In genomic region chr19:4012432-4013022, GRCm38 (mm10) we compare ENCODE assay signal across 8 mouse cellular contexts. TPM values are rescaled to one million over a fixed set of nuclear protein-coding genes. Genes with fewer than 3 reads are reported as not detected.
DNase-seq lines count a peak whose midpoint lies in the region; ATAC-seq and TF ChIP-seq lines count a peak whose summit lies in the region.

Ndufv1 (minus strand) TSS chr19:4012806.

- WGBS in cerebellum, adult 2 months = under 1% methylated on average over 45 of the region's 45 CpGs
- 2% methylated on average over 45 of the region's 45 CpGs for WGBS in forebrain, postnatal 0 days
- under 1% methylated on average over 45 of the region's 45 CpGs for WGBS in lung, embryonic 15.5 days

- H3K4me1 ChIP-seq in MEL (ENCODE audit: control insufficient read depth in 1 of 2, insufficient read depth in 2 of 2, low read length in 2 of 2) = peaks cover 0 to 7% of the 10 kb centered on the region in 2 experiments; a peak in 2 of 4 replicates
- peaks cover 8% of the 10 kb centered on the region; the same call in 1 of the 2 replicates for H3K4me1 ChIP-seq in cerebellum, adult 2 months (ENCODE audit: control insufficient read depth, insufficient read depth, low read length)
- peaks cover 6% of the 10 kb centered on the region for H3K4me1 ChIP-seq in forebrain, postnatal 0 days (ENCODE audit: insufficient read depth)
- H3K4me1 ChIP-seq in lung, embryonic 15.5 days = peaks cover 11% of the 10 kb centered on the region

- peak within 1 kb of the TSS; percentile 78 for H3K9ac ChIP-seq in MEL (ENCODE audit: control insufficient read depth, low read depth, low read length, poor library complexity, severe bottlenecking)
- H3K9ac ChIP-seq in forebrain, postnatal 0 days = peak within 1 kb of the TSS; percentile 82
- peak within 1 kb of the TSS; percentile 57 for H3K9ac ChIP-seq in lung, embryonic 15.5 days

- H3K79me2 ChIP-seq in MEL (ENCODE audit: control insufficient read depth, insufficient read depth, low read length, poor library complexity) = peaks cover 10% of the 10 kb centered on the region

- peak; percentile 99 for DNase-seq in MEL (ENCODE audit: low read depth, low spot score)
- DNase-seq in cerebellum, adult 2 months = peak; percentile 97 to 99
- peak; percentile 98 for DNase-seq in forebrain, postnatal 0 days
- DNase-seq in heart, postnatal 4 days = peak; percentile 96
- DNase-seq in layer of hippocampus, adult 8-10 months (ENCODE audit: low spot score in 2 of 2) = peak; percentile 99
- peak; percentile 98 for DNase-seq in ovary, adult 18-20 months (ENCODE audit: low spot score)
- peak; percentile 99 for DNase-seq in thymus, postnatal 0 days (ENCODE audit: low spot score)

- H3K27me3 ChIP-seq in MEL (ENCODE audit: control insufficient read depth in 1 of 2, insufficient read depth in 2 of 2, low read length in 2 of 2) = no peaks in the 10 kb centered on the region
- no peaks in the 10 kb centered on the region for H3K27me3 ChIP-seq in cerebellum, adult 2 months (ENCODE audit: control insufficient read depth, insufficient read depth, low read length)
- no peaks in the 10 kb centered on the region for H3K27me3 ChIP-seq in forebrain, postnatal 0 days (ENCODE audit: insufficient read depth, low read length)
- no peaks in the 10 kb centered on the region for H3K27me3 ChIP-seq in lung, embryonic 15.5 days

- no peaks in the 10 kb centered on the region for H3K9me3 ChIP-seq in MEL (replicated peaks; ENCODE audit: insufficient read depth, low read length)
- no peaks in the 10 kb centered on the region for H3K9me3 ChIP-seq in forebrain, postnatal 0 days (ENCODE audit: low read length)
- H3K9me3 ChIP-seq in lung, embryonic 15.5 days = no peaks in the 10 kb centered on the region

- peak; percentile 70 to 91 (median 73) for TF ChIP-seq CTCF in MEL (IDR thresholded peaks at IDR 0.05 in 2 of 3, conservative IDR thresholded peaks at IDR 0.05 in 1 of 3; ENCODE audit: control insufficient read depth in 1 of 3, insufficient read depth in 1 of 3, low read depth in 2 of 3, low read length in 3 of 3, poor library complexity in 1 of 3, severe bottlenecking in 1 of 3)
- peak; percentile 83 for TF ChIP-seq CTCF in cerebellum, adult 2 months (IDR thresholded peaks at IDR 0.05; ENCODE audit: borderline replicate concordance, insufficient read depth, low read depth, low read length)
- peak; percentile 91 for TF ChIP-seq CTCF in forebrain, postnatal 0 days (IDR thresholded peaks at IDR 0.05; ENCODE audit: low read depth)

- H3K36me3 ChIP-seq in MEL (ENCODE audit: control insufficient read depth in 1 of 2, insufficient read depth in 2 of 2, low read length in 2 of 2) = peaks cover 0 to 8% of the 10 kb centered on the region in 2 experiments; a peak in 2 of 4 replicates
- H3K36me3 ChIP-seq in forebrain, postnatal 0 days (ENCODE audit: insufficient read depth) = peaks cover 22% of the 10 kb centered on the region
- H3K36me3 ChIP-seq in lung, embryonic 15.5 days = peaks cover 28% of the 10 kb centered on the region

- H3K4me3 ChIP-seq in MEL (ENCODE audit: control insufficient read depth in 1 of 2, insufficient read depth in 1 of 2, low read depth in 2 of 2, low read length in 2 of 2) = peak within 1 kb of the TSS; percentile 77 to 88
- H3K4me3 ChIP-seq in cerebellum, adult 2 months (replicated peaks; ENCODE audit: insufficient read depth, low read depth, low read length) = peak within 1 kb of the TSS; percentile 74
- peak within 1 kb of the TSS; percentile 77 for H3K4me3 ChIP-seq in forebrain, postnatal 0 days (ENCODE audit: low read depth, low read length)
- H3K4me3 ChIP-seq in lung, embryonic 15.5 days = peak within 1 kb of the TSS; percentile 62

- peak; percentile 99 for ATAC-seq in forebrain, postnatal 0 days
- ATAC-seq in lung, embryonic 15.5 days (ENCODE audit: borderline replicate concordance, extremely low read depth, low FRiP score, low TSS enrichment) = peak; percentile 99

- peak within 1 kb of the TSS; percentile 49 for H3K27ac ChIP-seq in MEL (ENCODE audit: control insufficient read depth, low read depth, low read length)
- peak within 1 kb of the TSS; percentile 67 for H3K27ac ChIP-seq in cerebellum, adult 2 months (ENCODE audit: insufficient read depth, low read length)
- H3K27ac ChIP-seq in forebrain, postnatal 0 days (ENCODE audit: low read depth, low read length) = peak within 1 kb of the TSS; percentile 72
- H3K27ac ChIP-seq in lung, embryonic 15.5 days = peak within 1 kb of the TSS; percentile 21; the same call in 1 of the 2 replicates

- no peak for TF ChIP-seq EP300 in MEL (IDR thresholded peaks at IDR 0.05; ENCODE audit: low read depth in 1 of 2, low read length in 2 of 2)

- peak within 1 kb of the TSS; percentile 68 for H3K4me2 ChIP-seq in forebrain, postnatal 0 days (ENCODE audit: low read depth)
- H3K4me2 ChIP-seq in lung, embryonic 15.5 days = peak within 1 kb of the TSS; percentile 65

- peak; percentile 56 for TF ChIP-seq RAD21 in MEL (IDR thresholded peaks at IDR 0.05; ENCODE audit: low read depth, low read length)

- TF ChIP-seq POLR2A in MEL (IDR thresholded peaks at IDR 0.05; ENCODE audit: control insufficient read depth in 1 of 2, insufficient read depth in 1 of 2, low read depth in 1 of 2, low read length in 2 of 2, poor library complexity in 1 of 2) = peak; percentile 74 to 92
- TF ChIP-seq POLR2A in cerebellum, adult 2 months (IDR thresholded peaks at IDR 0.05; ENCODE audit: borderline replicate concordance, insufficient read depth, low read length) = peak; percentile 95

TF ChIP-seq in MEL, 35 proteins besides CTCF, POLR2A, EP300 and RAD21 (continues in another document):
- peak; percentile 62; the same call in 1 of the 2 replicates for TF ChIP-seq E2F4 (IDR thresholded peaks at IDR 0.05; ENCODE audit: borderline replicate concordance, low read depth, low read length)
- TF ChIP-seq MAFK (IDR thresholded peaks at IDR 0.05; ENCODE audit: borderline replicate concordance, low read depth, low read length) = no peak
- peak; percentile 21; the same call in 1 of the 2 replicates for TF ChIP-seq MAZ (IDR thresholded peaks at IDR 0.05; ENCODE audit: low read depth, low read length)
- peak; percentile 97 for TF ChIP-seq HCFC1 (IDR thresholded peaks at IDR 0.05; ENCODE audit: low read depth, low read length)
- no peak for TF ChIP-seq MEF2A (IDR thresholded peaks at IDR 0.05; ENCODE audit: extremely low read depth, insufficient replicate concordance, low read depth, low read length, poor library complexity, severe bottlenecking)
- TF ChIP-seq POLR2AphosphoS5 (IDR thresholded peaks at IDR 0.05; ENCODE audit: borderline replicate concordance, low read depth, low read length) = no peak
- peak; percentile 84 for TF ChIP-seq NELFE (IDR thresholded peaks at IDR 0.05; ENCODE audit: low read depth, low read length)
- TF ChIP-seq ZMIZ1 (IDR thresholded peaks at IDR 0.05; ENCODE audit: low read depth, low read length) = no peak; the same call in 1 of the 2 replicates
- TF ChIP-seq USF2 (IDR thresholded peaks at IDR 0.05; ENCODE audit: borderline replicate concordance in 1 of 2, insufficient read depth in 1 of 2, low read depth in 1 of 2, low read length in 2 of 2) = no peak
- peak; percentile 96 for TF ChIP-seq SIN3A (IDR thresholded peaks at IDR 0.05; ENCODE audit: low read length)
- no peak for TF ChIP-seq GATA1 (IDR thresholded peaks at IDR 0.05; ENCODE audit: low read depth, low read length)
- no peak for TF ChIP-seq ETS1 (IDR thresholded peaks at IDR 0.05; ENCODE audit: low read depth, low read length)
- peak; percentile 63 for TF ChIP-seq SMC3 (IDR thresholded peaks at IDR 0.05; ENCODE audit: low read depth, low read length)
- TF ChIP-seq GABPA (IDR thresholded peaks at IDR 0.05; ENCODE audit: low read depth, low read length) = no peak
- peak; percentile 66; the same call in 1 of the 2 replicates for TF ChIP-seq TBP (IDR thresholded peaks at IDR 0.05; ENCODE audit: low read depth, low read length)
- no peak for TF ChIP-seq UBTF (IDR thresholded peaks at IDR 0.05; ENCODE audit: borderline replicate concordance, insufficient read depth, low read depth, low read length)
- TF ChIP-seq KAT2A (conservative IDR thresholded peaks at IDR 0.05; ENCODE audit: low read depth, low read length) = peak; percentile 94
- no peak for TF ChIP-seq RCOR1 (IDR thresholded peaks at IDR 0.05; ENCODE audit: low read depth, low read length)
- TF ChIP-seq BHLHE40 (IDR thresholded peaks at IDR 0.05; ENCODE audit: borderline replicate concordance, low read depth, low read length) = peak; percentile 18; the same call in 1 of the 2 replicates
- peak; percentile 91 for TF ChIP-seq MXI1 (IDR thresholded peaks at IDR 0.05; ENCODE audit: low read depth, low read length)
- TF ChIP-seq ZC3H11A (IDR thresholded peaks at IDR 0.05; ENCODE audit: low read depth, low read length) = no peak
- peak; percentile 82 for TF ChIP-seq MAX (IDR thresholded peaks at IDR 0.05; ENCODE audit: low read length)
- peak; percentile 61 for TF ChIP-seq USF1 (IDR thresholded peaks at IDR 0.05; ENCODE audit: low read depth, low read length)
- no peak for TF ChIP-seq ZNF384 (IDR thresholded peaks at IDR 0.05; ENCODE audit: low read depth, low read length)
- TF ChIP-seq MYB (IDR thresholded peaks at IDR 0.05; ENCODE audit: low read depth, low read length) = no peak
- no peak for TF ChIP-seq CHD2 (IDR thresholded peaks at IDR 0.05; ENCODE audit: low read length)
- TF ChIP-seq MYC (IDR thresholded peaks at IDR 0.05; ENCODE audit: low read depth, low read length) = no peak
- peak; percentile 77 for TF ChIP-seq POLR2AphosphoS2 (IDR thresholded peaks at IDR 0.05; ENCODE audit: low read length)
- no peak for TF ChIP-seq TCF12 (IDR thresholded peaks at IDR 0.05; ENCODE audit: low read depth, low read length)
- TF ChIP-seq NRF1 (IDR thresholded peaks at IDR 0.05; ENCODE audit: insufficient read depth, low read depth, low read length, poor library complexity, severe bottlenecking) = peak; percentile 82
- peak; percentile 93 for TF ChIP-seq ELF1 (IDR thresholded peaks at IDR 0.05; ENCODE audit: low read depth, low read length)

RNA-seq across cellular contexts. Expression of gene Ndufv1, which starts in this region (rescaled TPM):
- 235 and 267 TPM in 2 replicates for total RNA-seq in MEL (2012; rRNA removed)
- polyA plus RNA-seq in MEL (2012; ENCODE audit: insufficient read depth in 1 of 2, insufficient read length in 2 of 2, low read depth in 1 of 2, low replicate concordance in 2 of 2, missing spikeins in 1 of 2) = 100 to 1,000 TPM in 1 of 2 experiments, not detected in 1; 218 TPM
- 331 and 332 TPM in 2 replicates for polyA plus RNA-seq in cerebellum, adult 2 months (2012; rRNA removed)
- total RNA-seq in forebrain, postnatal 0 days (2014; rRNA removed) = 250 and 281 TPM in 2 replicates
- polyA plus RNA-seq in forebrain, postnatal 0 days (2015; fragmentation: Nextera tagmentation; extraction: Ambion mirVana) = 268 TPM in 2 replicates
- total RNA-seq in heart, postnatal 4 days (2021) = 100 to 1,000 TPM; 774 to 835 TPM
- total RNA-seq in layer of hippocampus, adult 8-10 months (2022) = 100 to 1,000 TPM; 246 to 277 (median 263) TPM
- polyA plus RNA-seq in lung, embryonic 15.5 days (2015; fragmentation: Nextera tagmentation; extraction: Ambion mirVana) = 191 and 199 TPM in 2 replicates
- polyA plus RNA-seq in thymus, postnatal 0 days (2015; fragmentation: Nextera tagmentation; extraction: Ambion mirVana) = 191 and 194 TPM in 2 replicates

Comparison
In these comparisons a context has a peak if more than half of its experiments do, and no peak if none do; other contexts are left out.
1. Peak in every context shown above with its lines: DNase-seq, ATAC-seq, H3K4me3 ChIP-seq and H3K27ac ChIP-seq.
2. H3K27ac ChIP-seq: peak in every context shown above with its lines; median percentile 72 in forebrain, postnatal 0 days; 67 in cerebellum, adult 2 months; 49 in MEL; 21 in lung, embryonic 15.5 days.